Mouse (Mus musculus): ENCODE measurements around the gene Strn3. TPM values are rescaled to one million over a fixed set of nuclear protein-coding genes. Genes with fewer than 3 reads are reported as not detected.

The Strn3 gene
- polyA plus RNA-seq, 1 experiment from 2014 or later: 51.5 TPM

- no peak for ATAC-seq (ENCODE audit: low FRiP score, low TSS enrichment)
- H3K27me3 ChIP-seq (ENCODE audit: control insufficient read depth, insufficient read depth, low read length): no peaks in the 10 kb centered on the region
- H3K9me3 ChIP-seq (ENCODE audit: control insufficient read depth, low read length): no peaks in the 10 kb centered on the region
- no peak overlapping the region for H3K4me3 ChIP-seq (replicated peaks; ENCODE audit: low read depth, low read length)
- WGBS: 89% methylated on average over 4 of the region's 4 CpGs
- H3K4me2 ChIP-seq (ENCODE audit: low read length): no peak overlapping the region
- DNase-seq: no peak
- H3K9ac ChIP-seq (replicated peaks; ENCODE audit: low read length): no peak overlapping the region
- H3K27ac ChIP-seq (replicated peaks; ENCODE audit: low read depth, low read length): no peak overlapping the region
- no peaks in the 10 kb centered on the region for H3K4me1 ChIP-seq (ENCODE audit: control insufficient read depth, insufficient read depth, low read length)
- H3K36me3 ChIP-seq (ENCODE audit: control insufficient read depth, insufficient read depth, low read length): no peaks in the 10 kb centered on the region
Measured at GRCm38 (mm10) chr12:51572651-51573050, 119.0 kb downstream of the Strn3 start.

GRCm38 (mm10) chr12:51569944-51570343 lies 121.8 kb downstream of the Strn3 start:
- WGBS: 71% methylated on average over 7 of the region's 7 CpGs
- no peaks in the 10 kb centered on the region for H3K9me3 ChIP-seq (ENCODE audit: control insufficient read depth, low read length)
- H3K27me3 ChIP-seq (ENCODE audit: control insufficient read depth, insufficient read depth, low read length): no peaks in the 10 kb centered on the region
- DNase-seq (no peak), ATAC-seq (ENCODE audit: low FRiP score, low TSS enrichment) (no peak)
- H3K27ac ChIP-seq (replicated peaks; ENCODE audit: low read depth, low read length): no peak overlapping the region
- no peak overlapping the region for H3K4me3 ChIP-seq (replicated peaks; ENCODE audit: low read depth, low read length)
- no peaks in the 10 kb centered on the region for H3K36me3 ChIP-seq (ENCODE audit: control insufficient read depth, insufficient read depth, low read length)
- no peak overlapping the region for H3K9ac ChIP-seq (replicated peaks; ENCODE audit: low read length)
- no peaks in the 10 kb centered on the region for H3K4me1 ChIP-seq (ENCODE audit: control insufficient read depth, insufficient read depth, low read length)
- no peak overlapping the region for H3K4me2 ChIP-seq (ENCODE audit: low read length)

- 91% methylated on average over 8 of the region's 8 CpGs for whole genome bisulfite sequencing
- Histone ChIP-seq H3K36me3 (ENCODE audit: control insufficient read depth, insufficient read depth, low read length) (no peaks in the 10 kb centered on the region), H3K9ac (replicated peaks; ENCODE audit: low read length) (no peak overlapping the region), H3K27ac (replicated peaks; ENCODE audit: low read depth, low read length) (no peak overlapping the region), H3K4me3 (replicated peaks; ENCODE audit: low read depth, low read length) (no peak overlapping the region), H3K4me1 (ENCODE audit: control insufficient read depth, insufficient read depth, low read length) (no peaks in the 10 kb centered on the region), H3K9me3 (ENCODE audit: control insufficient read depth, low read length) (no peaks in the 10 kb centered on the region), H3K4me2 (ENCODE audit: low read length) (no peak overlapping the region), H3K27me3 (ENCODE audit: control insufficient read depth, insufficient read depth, low read length) (no peaks in the 10 kb centered on the region)
- DNase-seq (no peak), ATAC-seq (ENCODE audit: low FRiP score, low TSS enrichment) (no peak)
Measured at GRCm38 (mm10) chr12:51569472-51569871, 122.2 kb downstream of the Strn3 start.

GRCm38 (mm10) chr12:51567225-51567624 lies 124.5 kb downstream of the Strn3 start:
- Histone ChIP-seq H3K27me3 (ENCODE audit: control insufficient read depth, insufficient read depth, low read length) (no peaks in the 10 kb centered on the region), H3K4me1 (ENCODE audit: control insufficient read depth, insufficient read depth, low read length) (no peaks in the 10 kb centered on the region), H3K27ac (replicated peaks; ENCODE audit: low read depth, low read length) (no peak overlapping the region), H3K4me3 (replicated peaks; ENCODE audit: low read depth, low read length) (no peak overlapping the region), H3K36me3 (ENCODE audit: control insufficient read depth, insufficient read depth, low read length) (no peaks in the 10 kb centered on the region), H3K9ac (replicated peaks; ENCODE audit: low read length) (no peak overlapping the region), H3K9me3 (ENCODE audit: control insufficient read depth, low read length) (no peaks in the 10 kb centered on the region), H3K4me2 (ENCODE audit: low read length) (no peak overlapping the region)
- WGBS: 81% methylated on average over 7 of the region's 7 CpGs
- no peak for DNase-seq
- no peak for ATAC-seq (ENCODE audit: low FRiP score, low TSS enrichment)

GRCm38 (mm10) chr12:51561416-51561815 lies 130.3 kb downstream of the Strn3 start:
- Histone ChIP-seq H3K9ac (replicated peaks; ENCODE audit: low read length) (no peak overlapping the region), H3K27ac (replicated peaks; ENCODE audit: low read depth, low read length) (no peak overlapping the region), H3K27me3 (ENCODE audit: control insufficient read depth, insufficient read depth, low read length) (no peaks in the 10 kb centered on the region), H3K4me1 (ENCODE audit: control insufficient read depth, insufficient read depth, low read length) (no peaks in the 10 kb centered on the region), H3K9me3 (ENCODE audit: control insufficient read depth, low read length) (no peaks in the 10 kb centered on the region), H3K4me3 (replicated peaks; ENCODE audit: low read depth, low read length) (no peak overlapping the region), H3K36me3 (ENCODE audit: control insufficient read depth, insufficient read depth, low read length) (no peaks in the 10 kb centered on the region), H3K4me2 (ENCODE audit: low read length) (no peak overlapping the region)
- DNase-seq (no peak), ATAC-seq (ENCODE audit: low FRiP score, low TSS enrichment) (no peak)
- 82% methylated on average over 9 of the region's 9 CpGs for WGBS

Other genes starting within 250 kb of the Strn3 start
- 14.7 and 17.3 TPM in 2 replicates for gene Coch, start 98.6 kb downstream of the Strn3 start, polyA plus RNA-seq (2014; fragmentation: Nextera tagmentation; extraction: Ambion mirVana)
- 53.9 and 66.1 TPM in 2 replicates for gene Ap4s1, start 864 bp downstream of the Strn3 start, polyA plus RNA-seq (2014; fragmentation: Nextera tagmentation; extraction: Ambion mirVana)
- 41.9 and 47.5 TPM in 2 replicates for gene Hectd1, start 137.6 kb upstream of the Strn3 start, polyA plus RNA-seq (2014; fragmentation: Nextera tagmentation; extraction: Ambion mirVana)